Mouse (Mus musculus) liver, embryonic 14.5 days (tissue): Measurements from ENCODE around the gene Nit1.

Experiments
- CTCF ChIP-seq: IDR thresholded peaks from 2 replicates; pipeline ENCODE4 v1.5.1; 2016; ENCODE audit warnings: antibody characterized with exemption, low read depth, control low read depth
- EP300 ChIP-seq: IDR thresholded peaks from 2 replicates; pipeline ENCODE4 v1.6.1; 2016; ENCODE audit warnings: antibody characterized with exemption, low read depth

DNA sequence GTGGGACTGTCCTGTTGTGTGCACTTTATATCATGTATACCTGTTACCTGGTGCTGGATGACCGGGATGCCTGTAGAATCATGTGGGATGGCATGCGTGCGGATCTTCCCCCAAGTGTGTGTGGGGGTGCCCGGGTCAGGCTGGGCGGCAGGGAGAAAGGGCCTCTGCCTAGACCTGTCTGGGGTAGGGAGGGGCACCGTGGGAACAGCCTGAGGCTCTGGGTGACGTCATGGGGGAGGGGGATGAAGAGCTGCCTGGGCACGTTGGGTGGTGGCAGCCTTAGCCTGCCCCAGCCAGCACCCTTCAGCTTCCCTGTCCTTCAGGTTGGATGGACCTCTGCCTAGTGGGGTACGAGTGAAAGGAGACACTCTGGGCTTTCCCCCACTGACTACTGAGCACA is 38.9 kb upstream of the Nit1 start:
- no peak for TF ChIP-seq EP300
- TF ChIP-seq CTCF: no peak
